Mouse (Mus musculus): ENCODE measurements at regions not wholly inside any gene's neighbourhood (a gene's known extent, or its start where the extent isn't known, plus 50 kb on each side); places are given as distances from the start of the nearest gene placed in this dataset.
"Not testable (repeated sequence)": the region's sequence is repeated elsewhere in the genome, so short reads cannot be mapped to it uniquely, and the experiment has no call there.

- DNase-seq (ENCODE audit: low spot score), result no peak
These were observed 1171.6 kb upstream of the Pcdh20 start for GRCm38 (mm10) chr14:89642836-89643235.

GRCm38 (mm10) chr14:89639322-89639721 lies 1168.1 kb upstream of the Pcdh20 start:
- no peak for DNase-seq (ENCODE audit: low spot score)

GRCm38 (mm10) chr14:89636689-89637088 lies 1165.5 kb upstream of the Pcdh20 start:
- DNase-seq (ENCODE audit: low spot score), result no peak

- DNase-seq (ENCODE audit: low spot score), result no peak
These were observed 1163.4 kb upstream of the Pcdh20 start for GRCm38 (mm10) chr14:89634559-89635124.

GRCm38 (mm10) chr14:89633654-89634053 lies 1162.5 kb upstream of the Pcdh20 start:
- no peak for DNase-seq (ENCODE audit: low spot score)

GRCm38 (mm10) chr14:89610670-89611069 lies 1139.5 kb upstream of the Pcdh20 start:
- DNase-seq (ENCODE audit: low spot score), result no peak

GRCm38 (mm10) chr14:89609666-89610448 lies 1138.7 kb upstream of the Pcdh20 start:
- DNase-seq (ENCODE audit: low spot score), result not testable (repeated sequence)

- DNase-seq (ENCODE audit: low spot score), result no peak
These were observed 1136.4 kb upstream of the Pcdh20 start for GRCm38 (mm10) chr14:89607550-89607949.

- no peak for DNase-seq (ENCODE audit: low spot score)
These were observed 1126.6 kb upstream of the Pcdh20 start for GRCm38 (mm10) chr14:89597812-89598211.

GRCm38 (mm10) chr14:89573576-89573975 lies 1102.4 kb upstream of the Pcdh20 start:
- DNase-seq (ENCODE audit: low spot score), result no peak

GRCm38 (mm10) chr14:89571703-89572102 lies 1100.5 kb upstream of the Pcdh20 start:
- no peak for DNase-seq (ENCODE audit: low spot score)

GRCm38 (mm10) chr14:89559822-89560477 lies 1088.8 kb upstream of the Pcdh20 start:
- DNase-seq (ENCODE audit: low spot score), result no peak

GRCm38 (mm10) chr14:89557334-89557733 lies 1086.1 kb upstream of the Pcdh20 start:
- DNase-seq (ENCODE audit: low spot score), result peak; percentile 10

GRCm38 (mm10) chr14:89556245-89556644 lies 1085.0 kb upstream of the Pcdh20 start:
- no peak for DNase-seq (ENCODE audit: low spot score)

- DNase-seq (ENCODE audit: low spot score), result no peak
These were observed 1082.9 kb upstream of the Pcdh20 start for GRCm38 (mm10) chr14:89554127-89554526.
